Mouse (Mus musculus): ENCODE data around the gene Cfap77. TPM values are rescaled to one million over a fixed set of nuclear protein-coding genes. Genes with fewer than 3 reads are reported as not detected.
"Not testable (repeated sequence)": the region's sequence is repeated elsewhere in the genome, so short reads cannot be mapped to it uniquely, and the experiment has no call there.

The Cfap77 gene
- total RNA-seq (2017): 1.7 TPM in 1 of 3 replicates, not detected in the others

- peak; percentile 44 for ATAC-seq (replicated peaks; ENCODE audit: insufficient number of reproducible peaks, low FRiP score, low TSS enrichment, poor library complexity, severe bottlenecking)
These were observed at the start of gene Cfap77 for GRCm38 (mm10) chr2:29054991-29055390. TSS of gene Cfap77 (minus strand) at chr2:29055066.

DNA sequence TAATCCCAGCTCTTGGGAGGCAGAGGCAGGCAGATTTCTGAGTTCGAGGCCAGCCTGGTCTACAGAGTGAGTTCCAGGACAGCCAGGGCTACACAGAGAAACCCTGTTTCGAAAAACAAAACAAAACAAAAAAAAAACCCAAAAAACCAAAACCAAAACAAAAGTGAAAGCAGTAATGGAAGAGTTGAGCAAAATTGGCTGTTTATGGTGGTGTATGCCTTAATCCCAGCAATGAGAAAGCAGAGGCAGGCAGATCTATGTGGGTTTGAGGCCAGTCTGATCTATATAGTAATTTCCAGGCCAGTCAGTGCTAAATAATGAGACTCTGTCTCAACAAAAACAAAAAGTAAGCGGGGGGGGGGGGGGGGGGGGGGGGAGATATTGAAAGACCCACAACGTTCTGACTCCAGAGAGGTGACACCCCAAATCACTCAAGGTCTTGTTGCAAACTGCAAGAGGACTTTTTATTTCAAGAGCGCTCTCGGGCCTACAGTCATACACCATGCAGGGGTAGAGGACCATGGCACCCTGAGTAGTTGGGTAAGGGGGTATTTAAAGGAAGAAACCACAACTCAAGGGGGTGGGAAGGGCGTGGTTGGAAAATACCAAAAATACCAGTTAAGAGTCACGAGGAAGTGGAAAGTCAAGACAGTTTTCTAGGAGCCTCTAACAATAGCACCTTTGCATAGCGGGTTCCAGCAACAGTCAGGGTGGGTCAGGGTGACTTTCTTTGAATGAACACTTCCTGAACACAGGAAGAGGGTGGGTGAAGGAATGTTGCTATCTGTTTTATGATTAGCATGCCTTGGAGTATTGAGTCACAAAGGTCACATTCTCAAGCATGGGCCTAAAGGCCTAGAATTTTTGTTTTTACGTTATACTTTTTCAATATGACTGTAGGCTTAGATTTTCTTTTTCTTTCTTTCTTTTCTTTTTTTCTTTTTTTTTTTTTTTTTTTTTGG is 47.8 kb upstream of the Cfap77 start:
- ATAC-seq (replicated peaks; ENCODE audit: insufficient number of reproducible peaks, low FRiP score, low TSS enrichment, poor library complexity, severe bottlenecking): not testable (repeated sequence)

- ATAC-seq (replicated peaks; ENCODE audit: insufficient number of reproducible peaks, low FRiP score, low TSS enrichment, poor library complexity, severe bottlenecking): no peak
These were observed 46.1 kb upstream of the Cfap77 start for GRCm38 (mm10) chr2:29100822-29101534.

GRCm38 (mm10) chr2:29099646-29100045 is 44.8 kb upstream of the Cfap77 start:
- ATAC-seq (replicated peaks; ENCODE audit: insufficient number of reproducible peaks, low FRiP score, low TSS enrichment, poor library complexity, severe bottlenecking): no peak

DNA sequence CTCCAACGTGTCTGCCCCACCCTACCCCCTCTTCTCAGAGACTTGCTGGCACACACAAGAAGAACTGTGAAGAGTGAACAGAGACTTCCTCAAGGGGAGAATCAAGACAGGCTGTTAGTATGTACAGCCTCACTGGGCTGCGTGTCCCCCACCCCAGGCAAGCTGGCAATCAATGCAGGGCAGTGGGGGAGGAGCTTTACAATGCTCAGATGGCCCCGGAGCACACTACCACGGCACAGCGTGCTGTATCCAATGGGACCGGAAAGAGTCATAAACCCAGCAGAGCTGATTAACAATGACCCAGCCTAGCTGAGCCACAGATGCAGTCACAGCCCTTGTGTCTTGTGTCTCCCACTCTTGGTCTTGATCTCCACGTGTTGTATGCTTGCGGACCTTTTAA is 43.9 kb upstream of the Cfap77 start:
- no peak for ATAC-seq (replicated peaks; ENCODE audit: insufficient number of reproducible peaks, low FRiP score, low TSS enrichment, poor library complexity, severe bottlenecking)

DNA sequence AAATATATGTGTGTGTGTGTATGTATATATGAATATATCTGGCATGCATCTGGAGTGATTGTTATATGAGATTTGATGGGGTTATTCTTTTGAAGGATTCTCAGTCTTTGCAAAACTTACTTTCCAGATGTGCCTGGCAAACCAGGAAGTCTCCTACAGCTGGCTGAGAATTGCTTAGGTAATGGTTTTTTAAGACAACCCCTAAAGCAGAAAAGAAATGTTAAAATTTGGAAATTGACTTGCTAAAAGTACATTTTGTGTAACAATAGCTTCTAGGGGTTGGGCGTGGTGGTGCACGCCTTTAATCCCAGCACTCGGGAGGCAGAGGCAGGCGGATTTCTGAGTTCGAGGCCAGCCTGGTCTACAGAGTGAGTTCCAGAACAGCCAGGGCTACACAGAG is 43.1 kb upstream of the Cfap77 start:
- not testable (repeated sequence) for ATAC-seq (replicated peaks; ENCODE audit: insufficient number of reproducible peaks, low FRiP score, low TSS enrichment, poor library complexity, severe bottlenecking)

DNA sequence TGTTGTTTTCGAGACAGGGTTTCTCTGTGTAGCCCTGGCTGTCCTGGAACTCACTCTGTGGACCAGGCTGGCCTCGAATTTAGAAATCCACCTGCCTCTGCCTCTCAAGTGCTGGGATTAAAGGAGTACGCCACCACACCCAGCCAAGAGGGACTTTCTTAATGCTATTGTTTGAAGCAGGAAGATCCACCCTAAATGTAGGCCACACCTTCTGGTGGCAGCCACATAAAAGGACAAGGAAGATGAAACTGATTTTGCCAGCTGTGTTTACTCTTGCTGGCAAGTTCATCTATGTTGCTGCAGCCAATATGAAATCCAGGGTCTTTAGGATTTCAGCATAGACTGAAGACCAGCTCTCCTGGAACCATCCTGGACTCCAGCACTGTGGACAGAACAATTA is 42.6 kb upstream of the Cfap77 start:
- no peak for ATAC-seq (replicated peaks; ENCODE audit: insufficient number of reproducible peaks, low FRiP score, low TSS enrichment, poor library complexity, severe bottlenecking)

DNA sequence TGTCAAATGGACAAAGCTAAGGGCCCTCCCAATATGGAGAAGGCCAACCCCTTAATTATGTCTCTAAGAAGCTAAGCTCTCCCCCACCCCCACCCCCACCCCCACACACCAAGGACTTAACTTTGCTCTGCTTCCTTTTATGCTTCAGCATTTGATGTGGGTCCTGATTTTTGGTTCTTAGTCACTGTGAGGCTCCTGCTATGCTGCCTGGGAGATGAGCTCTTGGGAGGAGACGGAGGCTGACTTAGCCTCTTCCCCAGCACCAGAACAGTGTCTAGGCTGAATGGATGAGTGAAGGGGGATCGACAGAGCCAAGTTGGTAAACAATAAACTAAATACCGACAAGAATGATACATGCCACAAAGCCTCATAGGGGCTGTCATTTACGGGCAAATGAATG is 41.9 kb upstream of the Cfap77 start:
- no peak for ATAC-seq (replicated peaks; ENCODE audit: insufficient number of reproducible peaks, low FRiP score, low TSS enrichment, poor library complexity, severe bottlenecking)

GRCm38 (mm10) chr2:29095674-29096073 is 40.8 kb upstream of the Cfap77 start:
- ATAC-seq (replicated peaks; ENCODE audit: insufficient number of reproducible peaks, low FRiP score, low TSS enrichment, poor library complexity, severe bottlenecking): no peak

- ATAC-seq (replicated peaks; ENCODE audit: insufficient number of reproducible peaks, low FRiP score, low TSS enrichment, poor library complexity, severe bottlenecking): not testable (repeated sequence)
These were observed 34.4 kb upstream of the Cfap77 start for GRCm38 (mm10) chr2:29089276-29089675.

DNA sequence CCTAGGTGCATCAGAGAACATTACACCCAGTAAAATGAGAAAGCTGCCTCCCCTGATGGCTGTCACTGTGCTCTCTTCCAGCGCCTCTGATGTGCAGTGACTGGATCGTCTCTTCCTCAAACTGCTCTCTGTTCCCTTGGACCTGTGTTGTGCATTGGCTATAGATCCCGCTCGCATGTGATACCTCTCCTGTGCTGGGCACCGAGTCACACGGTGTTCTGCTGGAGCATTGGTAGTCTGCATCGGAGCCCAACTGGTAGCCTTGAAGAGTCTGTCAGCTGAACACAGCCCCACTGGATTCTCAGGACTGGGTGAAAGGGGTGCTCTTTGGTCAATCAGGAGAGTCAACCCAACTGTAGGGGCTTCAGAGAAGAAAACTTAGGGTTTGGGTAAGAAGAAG is 31.2 kb upstream of the Cfap77 start:
- ATAC-seq (replicated peaks; ENCODE audit: insufficient number of reproducible peaks, low FRiP score, low TSS enrichment, poor library complexity, severe bottlenecking): no peak

DNA sequence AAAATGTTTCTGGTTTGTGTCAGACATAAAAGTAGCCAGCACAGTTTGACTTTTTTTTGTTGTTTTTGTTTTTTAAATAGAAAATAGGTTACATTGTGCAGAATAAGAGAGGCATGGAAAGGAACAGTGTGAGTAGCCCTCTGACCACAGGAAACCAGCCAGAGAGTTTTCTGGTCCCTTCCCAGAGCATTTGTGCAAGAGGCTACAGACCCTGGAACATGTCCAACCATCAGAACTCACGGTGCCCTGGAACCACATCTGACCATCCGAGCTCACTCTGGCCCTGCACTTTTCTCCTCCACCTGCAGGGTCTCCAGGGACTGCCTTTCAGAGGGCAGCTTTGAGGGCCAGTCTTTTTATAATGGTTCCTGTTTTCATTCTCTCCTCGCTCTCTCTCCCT is 27.1 kb upstream of the Cfap77 start:
- no peak for ATAC-seq (replicated peaks; ENCODE audit: insufficient number of reproducible peaks, low FRiP score, low TSS enrichment, poor library complexity, severe bottlenecking)

- no peak for ATAC-seq (replicated peaks; ENCODE audit: insufficient number of reproducible peaks, low FRiP score, low TSS enrichment, poor library complexity, severe bottlenecking)
These were observed 21.4 kb upstream of the Cfap77 start for GRCm38 (mm10) chr2:29076226-29076625.

GRCm38 (mm10) chr2:29075331-29076070 is 20.6 kb upstream of the Cfap77 start:
- ATAC-seq (replicated peaks; ENCODE audit: insufficient number of reproducible peaks, low FRiP score, low TSS enrichment, poor library complexity, severe bottlenecking): no peak

GRCm38 (mm10) chr2:29074676-29075075 is 19.8 kb upstream of the Cfap77 start:
- no peak for ATAC-seq (replicated peaks; ENCODE audit: insufficient number of reproducible peaks, low FRiP score, low TSS enrichment, poor library complexity, severe bottlenecking)

GRCm38 (mm10) chr2:29066410-29066809 is 11.5 kb upstream of the Cfap77 start:
- no peak for ATAC-seq (replicated peaks; ENCODE audit: insufficient number of reproducible peaks, low FRiP score, low TSS enrichment, poor library complexity, severe bottlenecking)

- ATAC-seq (replicated peaks; ENCODE audit: insufficient number of reproducible peaks, low FRiP score, low TSS enrichment, poor library complexity, severe bottlenecking): no peak
These were observed 10.9 kb upstream of the Cfap77 start for GRCm38 (mm10) chr2:29065796-29066195.

- ATAC-seq (replicated peaks; ENCODE audit: insufficient number of reproducible peaks, low FRiP score, low TSS enrichment, poor library complexity, severe bottlenecking): peak; percentile 96
These were observed 5.3 kb upstream of the Cfap77 start, which contains the start of gene Ttf1 for GRCm38 (mm10) chr2:29060135-29060597. TSS of gene Ttf1 (plus strand) at chr2:29060262.

- ATAC-seq (replicated peaks; ENCODE audit: insufficient number of reproducible peaks, low FRiP score, low TSS enrichment, poor library complexity, severe bottlenecking): no peak
These were observed 326 bp downstream of the Cfap77 start for GRCm38 (mm10) chr2:29054545-29054935.

Measured in monocyte, adult 5-6 weeks (primary cell).